Mouse (Mus musculus) liver, adult 2 months (tissue): ENCODE data around the gene Sh3tc1.

Experiments used
- CTCF ChIP-seq: fragments of 200-500 bp; IDR thresholded peaks from 2 replicates; pipeline ENCODE4 v1.5.1; 2011; ENCODE audit warnings: low read depth, low read length, control low read depth
- POLR2A ChIP-seq: fragments of 200-500 bp; IDR thresholded peaks from 2 replicates; pipeline ENCODE4 v1.6.1; 2011; ENCODE audit warnings: low read length, control low read depth; ENCODE audit not compliant: insufficient read depth; ENCODE audit errors: extremely low read depth

GRCm38 (mm10) chr5:35673086-35673485 is 66.7 kb downstream of the Sh3tc1 start:
- TF ChIP-seq CTCF (no peak), POLR2A (no peak)
